Mouse (Mus musculus): Measurements from ENCODE around the gene Ugt1a7c.

DNA sequence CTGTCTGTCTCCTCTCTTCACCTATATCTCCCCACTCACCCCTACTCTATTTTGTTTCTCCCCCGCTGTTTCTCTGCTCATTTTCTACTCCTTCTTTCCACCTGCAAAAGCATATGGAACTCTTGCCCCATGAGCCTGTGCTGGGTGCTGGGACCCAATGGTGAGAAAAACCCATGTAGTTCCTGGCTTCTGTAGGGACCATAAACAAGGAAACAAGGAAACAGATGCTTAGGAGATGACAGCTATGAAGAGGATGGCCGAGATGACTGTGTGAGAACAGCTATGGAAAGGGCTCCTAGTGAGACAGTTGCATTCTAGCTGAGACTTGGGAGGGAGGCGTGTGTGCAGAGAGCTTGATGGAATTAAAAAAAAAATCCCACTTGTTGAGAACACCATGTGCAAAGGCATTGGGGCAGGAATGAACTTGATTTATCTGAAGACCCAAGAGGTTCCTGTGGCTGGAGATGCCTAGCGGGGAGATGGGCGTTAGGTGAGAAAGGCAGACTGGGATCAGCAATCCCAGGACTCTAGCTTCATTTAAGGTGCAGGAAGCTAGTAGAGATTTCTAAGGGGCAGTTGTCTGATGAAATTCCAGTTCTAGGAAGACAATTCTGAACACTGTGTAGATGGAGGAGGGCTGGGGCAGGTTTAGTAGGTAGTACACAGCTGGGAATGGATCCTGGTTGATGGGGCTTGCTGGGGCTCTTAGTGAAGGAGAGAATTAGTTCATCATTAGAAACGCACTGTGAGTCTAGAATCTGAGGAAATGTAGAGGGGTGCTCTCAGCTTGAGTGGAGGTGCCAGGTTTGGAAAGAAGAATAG lies 136.3 kb downstream of the Ugt1a7c start:
- TF ChIP-seq CTCF (IDR thresholded peaks at IDR 0.05) (no peak), EP300 (IDR thresholded peaks at IDR 0.05) (no peak)

Measured in lung, postnatal 0 days (tissue).